ENCODE assay signal across 51 mouse cellular contexts in the genomic region with DNA sequence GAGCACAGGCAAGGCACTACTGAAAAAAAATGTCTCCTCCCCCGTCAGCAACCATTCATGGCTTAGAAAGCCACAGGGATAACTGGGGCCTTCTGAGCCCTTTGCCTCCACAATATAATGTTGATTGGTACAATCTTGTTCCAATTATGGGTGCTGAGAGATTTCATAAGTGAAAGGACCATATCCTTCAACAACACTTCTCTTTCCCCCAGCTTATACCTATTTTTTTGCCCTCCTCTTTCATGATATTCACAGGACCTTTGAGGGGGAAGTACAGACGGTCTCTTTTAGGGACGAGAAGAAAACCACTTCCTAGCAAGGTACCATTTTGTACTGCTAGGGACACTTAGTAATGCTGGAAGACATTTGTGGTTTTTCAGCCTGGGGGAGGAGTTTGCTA. TPM values are rescaled to one million over a fixed set of nuclear protein-coding genes. Genes with fewer than 3 reads are reported as not detected.
"Had no signal": no experiment of that assay in that cellular context is flagged by ENCODE, and none has a peak within 500 bp of the region (broad histone marks: within the 10 kb centered on the region; RNA-seq: fewer than 3 reads in every experiment).

No protein-coding gene starts in this region.

- H3K9ac ChIP-seq: heart, embryonic 12.5 days; heart, embryonic 13.5 days; heart, embryonic 15.5 days; hindbrain, embryonic 12.5 days; hindbrain, embryonic 13.5 days; hindbrain, embryonic 14.5 days; hindbrain, embryonic 15.5 days; intestine, embryonic 15.5 days; kidney, embryonic 15.5 days had no signal

- H3K36me3 ChIP-seq: heart, embryonic 10.5 days; heart, embryonic 12.5 days; heart, embryonic 13.5 days; heart, embryonic 15.5 days; hindbrain, embryonic 10.5 days; hindbrain, embryonic 12.5 days; hindbrain, embryonic 13.5 days; hindbrain, embryonic 15.5 days; intestine, embryonic 15.5 days; kidney, embryonic 15.5 days had no signal

- H3K4me2 ChIP-seq: heart, embryonic 11.5 days; heart, embryonic 12.5 days; heart, embryonic 13.5 days; heart, embryonic 15.5 days; hindbrain, embryonic 12.5 days; hindbrain, embryonic 13.5 days; hindbrain, embryonic 14.5 days; hindbrain, embryonic 15.5 days; intestine, embryonic 15.5 days; kidney, embryonic 15.5 days had no signal

- H3K27ac ChIP-seq: heart, embryonic 10.5 days; heart, embryonic 13.5 days; heart, embryonic 15.5 days; hindbrain, embryonic 10.5 days; hindbrain, embryonic 12.5 days; hindbrain, embryonic 13.5 days; hindbrain, embryonic 14.5 days; hindbrain, embryonic 15.5 days; hindbrain, postnatal 0 days; intestine, embryonic 15.5 days; kidney, embryonic 15.5 days; kidney, postnatal 0 days; layer of hippocampus, adult 2 months had no signal

- H3K4me3 ChIP-seq: heart, embryonic 10.5 days; heart, embryonic 12.5 days; heart, embryonic 13.5 days; heart, embryonic 15.5 days; hindbrain, embryonic 10.5 days; hindbrain, embryonic 12.5 days; hindbrain, embryonic 13.5 days; hindbrain, embryonic 15.5 days; intestine, embryonic 15.5 days; kidney, embryonic 15.5 days; layer of hippocampus, adult 2 months had no signal

- DNase-seq: heart, postnatal 10 days; heart, postnatal 14 days; heart, postnatal 36 days; heart, postnatal 4 days; kidney, adult 11 months; kidney, adult 18-20 months; kidney, adult 2 months; kidney, adult 8-10 months; kidney, adult 9 months; kidney, postnatal 10 days; kidney, postnatal 14 days; kidney, postnatal 25 days; kidney, postnatal 36 days; kidney, postnatal 4 days; layer of hippocampus, adult 9-11 months; layer of hippocampus, postnatal 36 days had no signal

- H3K4me1 ChIP-seq: heart, embryonic 10.5 days; heart, embryonic 12.5 days; hindbrain, embryonic 10.5 days; hindbrain, embryonic 12.5 days; hindbrain, embryonic 15.5 days; intestine, embryonic 15.5 days; kidney, embryonic 15.5 days had no signal

- H3K27me3 ChIP-seq: heart, embryonic 12.5 days; heart, embryonic 13.5 days; heart, embryonic 15.5 days; hindbrain, embryonic 12.5 days; hindbrain, embryonic 13.5 days; hindbrain, embryonic 15.5 days; intestine, embryonic 15.5 days; kidney, embryonic 15.5 days had no signal

- H3K9me3 ChIP-seq: heart, embryonic 10.5 days; heart, embryonic 12.5 days; heart, embryonic 13.5 days; heart, embryonic 15.5 days; hindbrain, embryonic 10.5 days; hindbrain, embryonic 12.5 days; hindbrain, embryonic 13.5 days; hindbrain, embryonic 15.5 days; intestine, embryonic 15.5 days; kidney, embryonic 15.5 days had no signal

- ATAC-seq: hindbrain, embryonic 16.5 days; hindbrain, postnatal 0 days; inflammation-experienced regulatory T-cells, adult 6 months; intestine, embryonic 15.5 days; intestine, embryonic 16.5 days; intestine, postnatal 0 days had no signal

RNA-seq across cellular contexts. Expression of a gene that starts 57.1 kb away (rescaled TPM):
- total RNA-seq: heart, postnatal 10 days; heart, postnatal 14 days; heart, postnatal 25 days; heart, postnatal 36 days; heart, postnatal 4 days; hematopoietic stem cell, adult 5-6 weeks; hindbrain, postnatal 0 days; layer of hippocampus, adult 18-20 months; layer of hippocampus, adult 2 months; layer of hippocampus, adult 8-10 months; layer of hippocampus, postnatal 10 days; layer of hippocampus, postnatal 14 days; layer of hippocampus, postnatal 25 days; layer of hippocampus, postnatal 36 days; left cerebral cortex, adult 18-20 months had no signal
- polyA plus RNA-seq: heart, embryonic 10.5 days; heart, embryonic 11.5 days; heart, embryonic 12.5 days; heart, embryonic 13.5 days; heart, embryonic 14.5 days; heart, embryonic 15.5 days; heart, embryonic 16.5 days; heart, postnatal 0 days; hindbrain, embryonic 10.5 days; hindbrain, embryonic 11.5 days; hindbrain, embryonic 12.5 days; hindbrain, embryonic 13.5 days; hindbrain, embryonic 14.5 days; hindbrain, embryonic 15.5 days; hindbrain, embryonic 16.5 days; hindbrain, postnatal 0 days; inflammation-experienced regulatory T-cells, adult 6 months; intestine, embryonic 14.5 days; intestine, embryonic 15.5 days; intestine, embryonic 16.5 days; intestine, postnatal 0 days; kidney, adult 2 months; kidney, embryonic 14.5 days; kidney, embryonic 15.5 days; kidney, embryonic 16.5 days; kidney, postnatal 0 days; large intestine, adult 2 months had no signal
